Mouse (Mus musculus) natural killer cell, adult 2 months (primary cell): Measurements from ENCODE around the gene Clcn1.

Source experiments
- DNase-seq, 2 experiments: peaks; one replicate each; pipeline ENCODE4 v3.0.0; 2022; ENCODE audit warnings: low spot score in 2 of 2

Clcn1 gene

DNA sequence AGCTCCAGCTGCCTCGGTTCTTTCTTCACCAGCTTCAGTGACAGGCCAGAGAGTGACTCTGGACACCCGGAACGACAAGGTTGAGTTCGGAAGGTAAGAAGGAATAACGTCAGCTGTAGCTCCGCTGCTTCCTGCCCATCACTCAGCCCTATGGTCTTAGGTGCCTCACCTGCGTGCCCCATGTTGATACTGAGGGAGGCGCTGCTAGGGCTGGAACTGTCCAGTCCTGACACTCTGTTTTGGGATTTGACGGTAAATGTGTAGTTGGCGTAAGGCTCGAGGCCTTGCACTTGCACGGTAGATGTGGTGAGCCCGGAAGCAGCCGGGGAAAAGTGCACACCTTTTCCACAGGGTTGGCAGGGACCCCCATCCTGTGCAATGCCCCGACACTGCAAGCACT lies 78.1 kb downstream of the Clcn1 start:
- no peak for DNase-seq

DNA sequence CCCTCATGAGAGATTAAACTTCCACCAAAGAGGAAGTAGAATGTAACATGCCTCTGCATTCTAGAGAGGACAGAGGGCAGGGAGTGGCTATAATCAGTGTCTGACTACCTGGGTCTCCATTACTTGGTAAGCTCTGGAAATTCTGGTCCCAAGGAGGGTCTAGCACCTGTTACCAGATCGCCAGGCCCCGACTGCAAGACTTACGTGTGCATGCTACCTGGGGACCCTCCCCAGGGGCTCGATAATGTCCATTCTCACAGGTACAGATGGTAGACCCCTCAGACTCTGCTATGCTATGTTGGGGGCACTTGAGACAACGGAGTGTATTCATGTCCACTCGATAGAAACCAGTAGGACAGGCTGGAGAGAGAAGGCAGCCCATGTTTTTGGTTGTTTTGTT lies 78.7 kb downstream of the Clcn1 start:
- DNase-seq: no peak
